In genomic region chr6:88899628-88900027, GRCm38 (mm10) we compare ENCODE assay signal across 11 mouse cellular contexts.
"Had no signal": no experiment of that assay in that cellular context is flagged by ENCODE, and none has a peak within 500 bp of the region (broad histone marks: within the 10 kb centered on the region; RNA-seq: fewer than 3 reads in every experiment).

No protein-coding gene starts in this region.

- ATAC-seq: intestine, postnatal 0 days; lung, postnatal 0 days; midbrain, embryonic 13.5 days had no signal

- H3K27me3 ChIP-seq: limb, embryonic 12.5 days; midbrain, embryonic 13.5 days; neural tube, embryonic 12.5 days had no signal

- DNase-seq: kidney, adult 8-10 months; kidney, postnatal 25 days; lung, adult 2 months; lung, postnatal 36 days; thymus, postnatal 4 days had no signal

- H3K4me3 ChIP-seq: limb, embryonic 12.5 days; midbrain, embryonic 13.5 days; neural tube, embryonic 12.5 days had no signal

- H3K27ac ChIP-seq: limb, embryonic 12.5 days; midbrain, embryonic 13.5 days; neural tube, embryonic 12.5 days; stomach, postnatal 0 days had no signal

- H3K9ac ChIP-seq: limb, embryonic 12.5 days; midbrain, embryonic 13.5 days; neural tube, embryonic 12.5 days had no signal

- H3K9me3 ChIP-seq: limb, embryonic 12.5 days; midbrain, embryonic 13.5 days; neural tube, embryonic 12.5 days had no signal
